Mouse (Mus musculus) kidney, postnatal 4 days (tissue): ENCODE measurements at regions not wholly inside any gene's neighbourhood (a gene's known extent, or its start where the extent isn't known, plus 50 kb on each side); places are given as distances from the start of the nearest gene placed in this dataset.
A peak's percentile ranks its signal among the peaks of the same experiment; 100 is the strongest.

ENCODE experiments used
- DNase-seq, 2 experiments: peaks; one replicate each; pipeline ENCODE4 v3.0.0; 2021; ENCODE audit warnings: mixed read lengths in 2 of 2

DNA sequence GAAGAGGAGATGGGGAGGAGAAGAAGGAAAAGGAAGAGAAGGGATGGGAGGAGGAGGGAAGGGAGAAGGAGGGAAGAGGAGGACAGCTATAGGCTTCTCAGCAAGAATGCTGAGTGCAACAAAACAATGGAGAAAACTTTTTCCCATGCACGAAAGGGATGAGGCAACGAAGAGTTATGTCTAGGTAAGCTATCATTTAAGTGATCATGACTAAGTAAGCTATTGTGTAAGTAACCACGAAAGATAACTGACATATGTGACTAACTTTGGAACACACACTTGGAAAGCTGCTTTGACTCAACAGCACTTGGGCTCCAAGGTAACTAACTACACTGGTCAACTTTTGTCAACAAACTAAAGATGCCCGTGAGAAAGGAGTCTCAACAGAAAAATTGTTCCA is 50.9 kb upstream of the Fstl1 start:
- DNase-seq: no peak

- DNase-seq: peak; percentile 9 to 26
These were observed 60.9 kb upstream of the Ndufb4 start for GRCm38 (mm10) chr16:37715173-37715572.

DNA sequence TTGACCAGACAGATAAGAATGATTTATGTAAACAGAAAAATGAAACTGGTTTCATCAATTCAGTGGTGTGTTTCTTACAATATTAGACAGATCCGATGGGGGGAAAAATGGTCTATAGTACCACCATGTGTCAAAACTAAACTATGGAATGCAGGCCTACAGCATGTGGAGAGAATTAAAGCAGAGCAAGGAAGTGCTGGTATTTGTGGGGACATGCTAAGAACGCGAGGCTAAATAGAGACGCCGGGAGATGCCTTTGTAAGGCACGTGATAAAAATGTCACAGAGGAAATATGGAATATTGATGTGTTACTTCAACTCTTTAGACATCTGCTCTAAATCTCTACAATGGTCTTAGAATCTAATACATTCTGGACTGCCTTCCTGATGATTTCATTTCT is 60.0 kb upstream of the Ndufb4 start:
- no peak for DNase-seq

GRCm38 (mm10) chr16:37706242-37706923 is 52.1 kb upstream of the Ndufb4 start:
- DNase-seq: no peak

GRCm38 (mm10) chr16:37705209-37705608 is 51.0 kb upstream of the Ndufb4 start:
- no peak for DNase-seq

DNA sequence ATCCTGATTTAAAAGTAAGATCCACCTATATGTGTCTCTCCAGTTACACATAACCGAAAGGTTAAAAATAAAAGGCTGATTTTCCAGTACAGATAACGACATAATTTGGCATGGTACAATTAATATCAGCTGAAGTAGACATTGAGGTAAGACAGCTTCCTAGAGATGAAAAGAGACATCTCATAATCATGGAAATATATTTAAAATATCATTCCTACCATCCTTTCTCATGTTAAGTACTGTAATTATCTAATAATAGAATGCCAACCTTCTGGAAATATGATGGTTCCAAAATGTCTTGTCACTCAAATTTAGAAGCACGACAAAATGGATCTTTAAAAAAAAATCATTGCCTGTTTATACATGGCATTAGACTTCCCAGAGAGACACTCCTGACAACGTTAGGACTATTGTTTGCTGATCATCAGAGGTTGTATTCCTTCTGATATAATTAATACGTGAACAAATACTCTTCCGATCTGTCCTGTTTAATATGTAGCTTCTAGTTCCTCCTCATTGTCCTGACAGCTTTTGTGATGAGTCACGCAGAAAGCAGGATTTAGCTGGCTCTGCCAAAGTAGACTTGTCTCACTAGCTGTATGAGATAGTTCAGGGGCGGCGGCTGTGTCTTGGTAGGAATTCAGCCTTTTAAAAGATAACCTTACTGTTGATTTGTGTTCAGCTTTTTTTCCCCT is 50.4 kb upstream of the Ndufb4 start:
- DNase-seq: no peak
